Mouse (Mus musculus) Muller cell, postnatal 12 days (primary cell): Measurements from ENCODE around the gene Plxna2.
A peak's percentile ranks its signal among the peaks of the same experiment; 100 is the strongest.

ENCODE experiments used
- DNase-seq: peaks from one replicate; pipeline ENCODE4 v3.0.0-alpha.2; 2015; ENCODE audit errors: inconsistent ontology term

Plxna2 gene

DNA sequence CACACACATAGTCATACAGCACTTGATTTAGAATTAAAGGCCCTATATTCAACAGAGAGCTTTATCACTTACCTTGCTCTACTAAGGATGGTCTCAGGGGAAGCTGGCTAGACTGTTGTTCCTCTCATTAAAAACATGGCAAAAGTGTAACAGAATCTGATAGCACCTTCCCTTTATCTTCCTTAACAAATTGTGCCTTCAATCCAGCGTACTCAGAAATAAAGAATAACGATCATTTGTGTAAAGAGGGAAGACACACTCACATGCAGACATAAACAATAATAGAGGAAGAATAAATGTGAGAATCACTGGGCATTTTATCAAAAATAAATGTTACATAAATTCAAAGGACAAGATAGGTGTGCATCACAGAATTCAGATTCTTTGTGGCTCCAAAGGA lies at the start of gene Plxna2:
Plxna2 (plus strand) TSS at position 301 of the 400 bp plus-strand sequence.
- no peak for DNase-seq

DNA sequence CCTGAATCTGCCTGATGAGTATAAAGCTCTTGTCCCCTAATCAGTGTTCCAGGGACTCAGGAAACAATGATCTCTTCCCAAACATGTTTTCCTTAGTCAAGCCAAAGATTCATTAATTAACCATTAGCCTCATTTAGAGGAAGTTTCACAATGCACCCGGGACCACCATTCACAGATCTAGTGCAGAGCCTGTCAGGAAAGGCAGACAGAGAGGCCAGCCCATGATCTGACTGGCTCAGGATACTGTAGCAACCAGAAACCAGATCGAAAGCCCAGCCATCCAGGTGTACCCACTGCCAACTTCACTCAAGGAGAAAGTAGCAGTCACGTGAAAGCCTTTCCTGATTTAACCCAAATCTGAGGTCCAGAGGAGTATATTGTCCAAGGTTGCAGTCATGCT lies 44.1 kb upstream of the Plxna2 start:
- DNase-seq = peak; percentile 8

DNA sequence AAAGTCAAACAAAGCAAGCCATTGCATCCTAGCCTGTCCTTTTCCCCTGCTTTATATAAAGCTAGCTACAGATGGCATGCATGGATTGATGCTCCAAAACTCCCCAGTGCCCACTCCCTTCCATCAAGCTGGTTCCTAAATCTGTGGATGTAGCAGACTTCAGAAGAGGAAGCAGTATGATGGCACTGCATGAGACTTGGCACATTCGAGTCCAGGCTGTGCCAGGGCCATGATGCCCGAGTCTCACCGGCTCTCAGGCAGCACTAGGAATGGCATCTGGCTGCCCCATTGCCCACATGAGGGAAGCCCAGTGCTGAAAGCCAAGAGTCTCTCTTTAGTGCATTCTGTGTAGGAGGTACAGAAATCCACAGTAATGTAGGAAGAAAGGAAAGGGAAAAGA lies 39.7 kb upstream of the Plxna2 start:
- no peak for DNase-seq

DNA sequence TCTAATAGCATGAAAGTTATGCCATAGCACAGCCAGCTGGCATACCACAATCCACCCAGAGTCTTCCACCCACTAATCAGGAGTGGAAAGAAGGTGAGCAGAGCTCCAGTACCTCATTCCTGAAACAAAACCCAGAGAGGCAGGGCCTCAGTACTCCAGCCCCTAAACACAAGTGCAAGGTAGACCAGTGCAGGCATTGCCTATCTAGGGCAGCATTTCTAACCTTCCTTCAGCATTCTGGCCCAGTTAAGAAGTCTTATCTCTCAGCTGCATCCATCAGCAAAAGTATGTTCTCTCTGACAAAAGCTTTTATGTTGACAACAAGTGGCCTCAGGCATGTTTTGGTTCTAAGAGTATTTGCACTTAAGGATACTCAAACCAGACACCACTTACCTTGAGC lies 37.5 kb upstream of the Plxna2 start:
- no peak for DNase-seq

DNA sequence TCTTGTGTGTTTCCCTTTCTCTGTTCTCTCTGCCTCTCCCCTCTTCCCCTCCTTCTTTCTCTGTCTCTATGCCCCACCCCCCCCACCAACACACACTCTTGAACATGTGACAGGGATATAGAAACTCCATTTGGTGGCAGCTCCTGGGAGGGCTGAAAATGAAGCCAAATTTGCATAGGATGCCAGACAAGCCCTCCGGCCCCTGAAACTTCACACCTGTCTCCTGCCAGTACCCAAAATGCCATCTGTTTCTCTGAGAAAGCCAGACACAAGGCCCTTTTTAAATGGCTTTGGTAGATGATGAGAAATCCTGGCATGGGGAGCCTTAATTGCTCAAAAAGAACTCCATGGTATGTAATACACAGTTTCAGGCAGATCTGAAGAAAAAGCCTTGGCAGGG lies 31.3 kb upstream of the Plxna2 start:
- no peak for DNase-seq

DNA sequence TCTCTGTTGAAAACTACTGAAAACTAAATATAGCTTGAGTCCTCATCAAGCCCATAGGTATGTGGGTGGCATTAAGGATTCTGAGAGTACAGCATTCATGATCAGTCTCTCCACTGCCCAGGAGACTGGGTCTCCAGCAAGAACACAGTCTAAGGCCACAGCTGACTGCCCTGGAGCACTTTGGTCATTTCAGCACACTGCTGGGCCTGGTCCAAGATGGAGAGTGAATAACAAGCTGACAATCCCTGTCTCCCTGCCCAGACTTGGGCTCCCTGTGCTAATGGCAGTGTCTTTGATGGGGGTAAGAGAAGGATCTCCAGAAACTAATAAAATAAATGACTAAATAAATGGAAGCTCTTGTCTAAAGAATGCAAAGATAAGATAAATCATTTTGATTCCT lies 30.5 kb upstream of the Plxna2 start:
- peak; percentile 86 for DNase-seq

DNA sequence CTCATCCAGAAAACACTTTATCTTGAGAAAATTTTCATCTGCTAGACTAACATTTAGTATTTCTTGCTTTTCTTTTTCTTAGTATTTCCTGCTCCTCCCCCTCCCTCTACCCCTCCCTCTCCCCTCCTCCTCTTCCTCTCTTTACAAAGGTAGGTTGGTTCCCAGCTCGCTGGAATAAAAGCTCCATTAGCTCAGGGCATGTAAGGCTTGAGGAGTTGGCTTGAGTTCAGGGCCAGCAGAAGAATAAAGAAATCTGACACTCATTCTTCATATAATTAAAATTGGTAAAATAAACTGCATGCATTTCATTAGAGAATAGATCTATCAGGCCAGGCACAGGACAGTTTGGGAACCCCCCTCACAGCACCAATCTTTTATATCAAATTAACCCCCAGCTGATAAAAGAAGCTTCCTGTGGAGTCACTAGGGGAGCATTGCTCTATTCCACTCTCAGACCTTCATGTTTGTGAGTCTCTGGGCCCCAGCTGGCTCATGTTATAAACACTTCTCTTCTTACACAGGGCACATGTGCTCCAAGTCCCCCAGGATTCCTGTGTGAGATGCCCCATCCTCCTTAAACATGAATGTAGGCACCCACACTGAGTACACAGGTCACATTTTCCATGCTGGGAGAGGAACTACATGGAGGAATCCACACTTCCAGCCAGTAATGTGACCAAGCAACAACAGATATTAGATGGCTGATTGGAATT lies 29.9 kb upstream of the Plxna2 start:
- DNase-seq = peak; percentile 26

DNA sequence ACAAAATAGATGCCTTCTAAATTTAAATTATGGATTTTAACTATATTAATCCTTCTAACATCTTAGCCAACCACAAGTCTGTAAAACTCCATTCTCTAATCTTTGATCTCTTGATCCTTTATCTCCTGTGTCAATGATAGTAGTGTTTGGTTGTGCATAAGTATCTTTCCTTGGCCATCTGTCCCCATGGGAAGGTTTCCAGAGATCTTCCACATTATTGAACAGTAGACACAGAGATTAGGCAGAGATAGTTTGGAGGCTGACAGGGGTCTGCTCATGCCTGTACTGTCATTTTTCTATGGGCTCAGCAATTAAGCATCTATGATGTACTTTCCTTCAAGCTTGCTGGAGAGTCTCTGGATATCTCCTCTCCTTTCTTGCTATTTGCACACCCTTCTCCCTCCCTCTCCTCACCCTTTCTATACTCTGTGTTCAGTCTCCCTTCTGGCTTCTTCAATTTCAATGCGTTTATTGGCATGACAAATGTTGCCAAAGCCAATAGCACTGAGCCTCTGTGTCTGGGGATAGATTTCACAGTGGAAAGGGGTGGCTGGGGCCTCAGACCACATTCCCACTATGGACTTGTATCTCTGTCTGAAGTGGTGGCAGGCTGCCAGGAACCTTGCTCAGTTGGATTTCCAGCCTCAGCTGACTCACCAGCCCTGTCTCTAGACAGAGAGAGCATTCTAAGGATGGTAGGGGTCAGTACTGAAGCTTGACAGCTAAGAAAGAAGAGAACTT lies 29.1 kb upstream of the Plxna2 start:
- DNase-seq = peak; percentile 89

DNA sequence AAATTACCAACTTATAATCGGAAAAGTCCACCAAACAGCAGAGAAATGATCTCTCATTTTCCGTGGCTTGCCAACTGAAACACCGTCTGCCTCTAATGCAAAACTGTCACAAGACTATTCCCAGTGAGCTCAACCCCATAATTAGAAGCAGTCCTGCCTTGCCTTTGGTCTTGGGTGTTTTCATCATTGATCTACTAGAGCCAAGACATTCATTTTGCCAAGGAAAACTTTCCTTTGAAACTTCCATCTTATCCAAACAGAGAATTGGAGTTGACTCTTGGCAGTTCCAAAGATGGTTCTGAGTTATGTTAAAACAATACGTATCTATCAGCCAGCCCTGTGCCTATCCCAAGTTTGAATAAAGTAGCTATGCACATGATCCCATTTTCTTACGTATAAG lies 24.9 kb upstream of the Plxna2 start:
- no peak for DNase-seq

DNA sequence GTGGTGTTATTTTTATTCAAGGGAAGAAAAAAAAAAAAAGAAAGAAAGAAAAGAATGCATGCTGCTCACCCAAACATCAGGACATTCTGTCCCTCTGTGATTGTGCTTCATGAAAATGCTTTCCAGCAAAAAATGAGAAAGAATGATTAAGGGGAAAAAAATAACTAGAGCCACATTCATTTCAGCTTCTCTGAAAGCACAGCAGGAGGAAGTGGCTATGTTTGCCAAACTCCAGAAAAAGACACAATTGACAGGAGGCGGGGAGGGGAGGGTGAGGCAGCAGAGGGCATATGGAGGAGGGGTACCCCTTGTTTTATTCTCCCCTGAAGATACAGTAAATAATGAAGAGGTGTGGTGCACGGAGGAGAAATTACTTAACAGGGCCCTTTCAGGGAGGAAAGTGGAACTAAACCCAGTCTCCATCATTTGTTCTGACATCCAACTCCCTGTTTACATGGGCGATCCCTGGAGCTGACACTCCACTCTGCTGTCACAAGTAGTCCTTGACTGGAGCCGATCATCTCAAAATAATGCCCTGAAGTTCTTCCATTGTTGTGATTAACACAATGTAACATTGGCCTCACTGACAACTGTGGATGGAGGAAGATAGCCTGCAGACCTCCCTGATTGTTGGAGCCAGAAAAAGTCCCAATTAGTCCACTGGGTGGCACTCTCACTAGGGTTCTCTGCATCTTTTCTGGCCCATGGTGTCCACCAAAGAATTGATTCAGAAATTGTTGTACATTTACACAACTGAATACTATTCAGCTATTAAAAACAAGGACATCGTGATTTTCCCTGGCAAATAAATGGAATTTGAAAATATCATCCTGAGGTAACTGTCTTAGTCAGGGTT lies 10.4 kb upstream of the Plxna2 start:
- peak; percentile 36 for DNase-seq

DNA sequence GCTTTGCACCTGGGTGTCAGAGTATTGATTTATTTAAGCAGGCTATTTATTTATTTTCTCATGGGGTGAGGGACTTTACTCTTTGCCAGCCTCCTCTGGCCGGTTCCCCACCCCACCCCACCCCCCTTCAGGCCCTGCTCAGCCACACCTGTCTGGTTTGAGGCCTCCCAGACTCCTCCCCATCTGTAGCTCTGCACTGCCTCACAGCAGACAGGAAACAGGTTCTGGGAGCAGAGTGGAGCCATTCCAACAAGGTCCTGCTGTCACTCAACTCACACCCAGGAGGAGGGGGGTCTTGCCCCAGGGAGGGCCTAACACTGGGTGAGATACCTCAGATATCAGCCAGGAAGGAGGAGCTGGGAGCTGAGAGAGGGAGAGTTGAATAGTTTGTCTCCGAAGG lies 7.5 kb upstream of the Plxna2 start:
- no peak for DNase-seq

DNA sequence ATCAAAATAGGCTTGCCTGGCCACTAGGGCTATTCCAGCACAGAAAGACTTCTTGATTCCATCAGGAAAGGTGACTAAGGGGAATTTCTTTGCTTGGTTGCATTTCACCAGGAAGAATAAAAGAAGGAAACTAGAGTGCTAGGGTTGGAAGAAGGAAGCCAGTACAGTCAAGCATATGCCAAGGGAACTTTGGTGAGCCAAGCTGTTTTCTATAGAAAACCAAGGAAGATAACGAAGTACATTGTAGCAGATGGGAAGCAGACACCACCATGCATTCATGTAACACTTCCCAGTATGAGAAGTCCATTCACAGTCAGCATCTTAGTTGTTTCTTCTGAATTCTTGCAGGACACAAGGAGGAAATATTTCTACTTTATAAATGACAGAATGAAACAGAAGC lies 5.4 kb upstream of the Plxna2 start:
- DNase-seq = no peak

DNA sequence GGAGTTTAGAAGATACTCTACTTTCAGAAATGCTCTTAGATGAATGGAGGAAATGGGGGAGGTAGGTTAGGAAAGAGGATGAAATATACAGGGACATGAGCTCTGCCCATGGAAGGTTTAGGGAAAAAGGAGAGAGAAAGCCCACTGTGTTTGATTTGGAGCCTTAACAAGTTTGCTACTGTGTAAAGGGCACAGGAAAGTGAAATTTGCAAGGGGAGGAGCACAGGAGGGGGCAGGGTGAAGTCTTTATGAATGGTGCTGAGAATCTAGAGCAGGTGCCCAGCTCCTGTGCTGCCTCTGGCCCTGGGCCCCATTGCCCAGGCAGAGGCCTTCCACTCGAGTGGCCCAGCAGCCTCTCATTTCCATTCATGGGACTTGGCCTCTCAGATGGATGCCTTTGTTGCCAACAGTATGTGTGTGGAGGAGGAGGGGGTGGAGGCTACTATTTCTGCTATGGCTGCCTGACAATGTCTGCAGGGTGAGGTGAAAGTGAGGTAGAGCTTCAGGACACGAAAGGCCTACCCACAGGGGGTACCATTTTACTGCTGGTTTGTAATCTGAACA lies 4.7 kb upstream of the Plxna2 start:
- peak; percentile 61 for DNase-seq

DNA sequence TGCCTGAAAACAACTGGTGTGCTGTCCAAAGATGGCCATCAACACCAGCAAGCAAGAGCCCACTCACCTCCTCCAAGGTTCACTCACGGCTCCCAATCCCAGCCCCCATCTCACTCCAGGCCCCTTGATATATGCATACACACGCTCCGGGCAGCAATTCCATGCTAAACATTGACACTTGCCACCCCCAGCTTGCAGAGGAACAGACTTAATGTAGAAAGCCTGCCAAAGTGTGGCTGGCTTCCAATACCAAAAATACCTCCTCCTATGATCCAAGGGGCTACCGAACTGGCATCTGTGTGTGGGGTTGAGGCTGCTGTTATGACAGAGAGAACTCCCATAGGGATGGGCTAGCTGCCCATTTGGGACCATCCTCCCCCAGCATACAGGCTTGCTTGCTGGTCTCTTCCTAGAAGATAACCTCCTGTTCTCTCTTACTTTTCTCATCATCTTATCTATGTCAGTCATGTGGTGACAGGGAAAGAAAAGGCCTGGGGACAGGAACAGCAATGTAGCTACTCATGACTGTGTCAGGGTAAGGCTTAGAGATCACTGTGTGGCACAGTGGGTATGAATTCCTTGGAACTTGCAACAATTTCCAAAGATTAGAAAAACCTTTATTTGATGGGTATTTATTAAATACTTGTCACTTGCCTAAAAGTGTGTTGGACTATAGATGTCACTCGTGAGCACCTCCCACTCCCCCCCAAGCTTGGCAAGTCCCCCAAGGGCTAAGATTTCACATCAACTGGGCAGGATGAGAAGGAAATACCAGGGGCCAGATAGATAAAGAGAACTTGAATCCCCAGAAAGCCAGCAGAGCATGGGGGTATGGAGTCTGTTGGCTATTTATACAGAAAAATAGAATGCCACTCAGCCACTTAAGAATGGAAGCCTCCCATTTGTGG lies 3.8 kb upstream of the Plxna2 start:
- DNase-seq = no peak

DNA sequence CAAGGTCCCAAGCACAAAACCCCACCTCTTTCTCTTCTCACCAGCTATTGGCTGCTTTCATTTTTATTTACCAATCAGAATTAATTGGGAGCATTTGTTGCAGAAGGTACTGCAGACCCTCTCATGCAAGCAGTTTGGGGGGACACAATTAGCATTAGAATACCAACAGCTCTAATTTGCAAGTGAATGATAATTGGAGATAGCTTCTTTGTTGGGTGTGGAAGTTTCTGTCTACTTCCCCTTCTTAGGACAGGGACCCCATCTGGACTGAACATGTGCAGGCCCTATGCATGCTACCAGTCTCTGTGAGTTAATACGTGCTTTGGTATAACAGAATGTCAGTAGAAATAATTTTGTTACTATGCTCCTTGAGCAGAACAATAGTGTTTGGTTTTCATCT lies 1.9 kb upstream of the Plxna2 start:
- no peak for DNase-seq

DNA sequence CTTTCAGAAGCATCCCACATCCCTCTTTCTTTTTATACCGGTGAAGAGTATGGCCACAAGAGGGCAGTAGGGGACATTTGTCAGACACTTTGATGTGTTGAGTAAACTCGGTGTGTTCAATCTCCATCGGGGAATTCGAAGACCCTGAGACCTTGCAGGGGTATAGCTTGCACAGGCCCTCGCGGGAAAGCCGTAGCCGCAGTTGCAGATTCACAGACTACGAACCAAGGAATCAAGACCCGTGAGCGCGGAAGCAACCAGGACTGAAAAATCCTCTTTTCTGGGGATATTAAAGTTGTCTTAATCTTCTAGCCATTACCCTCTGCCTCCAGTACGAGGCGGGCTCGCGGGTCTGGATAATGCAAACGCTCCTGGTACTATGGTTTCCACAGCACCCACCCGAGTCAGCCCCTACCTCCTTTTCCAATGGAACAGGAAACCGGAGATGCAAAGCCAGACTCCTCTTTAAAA lies 858 bp downstream of the Plxna2 start:
- DNase-seq = peak; percentile 69

DNA sequence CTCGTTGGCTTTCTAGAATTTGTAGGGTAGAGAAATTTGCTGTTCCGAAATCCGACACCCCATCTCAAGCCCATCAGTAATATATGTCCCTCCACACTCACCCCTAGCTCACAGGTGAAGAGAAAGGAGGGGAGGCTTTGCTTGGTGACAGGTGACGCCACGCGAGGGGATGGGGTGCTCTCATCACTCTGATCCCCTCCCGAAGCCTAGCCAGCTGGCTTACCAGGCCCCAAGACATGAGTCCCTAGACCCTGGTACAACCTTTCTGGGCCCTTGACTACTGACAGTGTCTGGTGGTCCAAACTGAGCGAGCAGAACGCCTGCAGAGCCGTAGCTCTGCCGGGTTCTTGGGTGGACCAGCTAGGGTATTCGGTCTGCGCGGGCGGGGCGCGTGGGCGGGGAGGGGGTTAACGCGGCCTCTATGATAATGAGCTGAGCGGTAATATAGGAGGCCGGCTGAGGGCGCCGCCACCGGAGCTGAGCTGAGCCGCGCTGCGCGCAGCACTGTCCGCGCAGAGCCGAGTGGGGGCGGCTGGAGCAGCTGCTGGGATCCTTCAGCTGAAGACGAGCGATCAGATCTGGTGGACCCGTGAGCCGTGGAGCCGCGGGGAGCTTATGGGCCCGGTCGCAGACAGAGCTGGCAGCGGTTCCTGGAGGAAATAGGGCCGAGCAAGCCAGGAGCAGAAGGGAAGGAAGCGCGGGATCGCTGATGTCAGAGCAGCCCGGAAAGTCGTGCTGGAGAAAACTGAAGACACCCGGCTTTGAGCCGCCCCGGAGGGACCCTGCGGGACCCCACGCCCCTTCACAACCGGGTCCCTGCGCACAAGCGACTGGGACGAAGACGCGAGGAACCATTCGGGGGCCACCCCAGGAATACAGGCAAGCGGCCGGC lies 1.6 kb downstream of the Plxna2 start:
- peak; percentile 88 for DNase-seq

DNA sequence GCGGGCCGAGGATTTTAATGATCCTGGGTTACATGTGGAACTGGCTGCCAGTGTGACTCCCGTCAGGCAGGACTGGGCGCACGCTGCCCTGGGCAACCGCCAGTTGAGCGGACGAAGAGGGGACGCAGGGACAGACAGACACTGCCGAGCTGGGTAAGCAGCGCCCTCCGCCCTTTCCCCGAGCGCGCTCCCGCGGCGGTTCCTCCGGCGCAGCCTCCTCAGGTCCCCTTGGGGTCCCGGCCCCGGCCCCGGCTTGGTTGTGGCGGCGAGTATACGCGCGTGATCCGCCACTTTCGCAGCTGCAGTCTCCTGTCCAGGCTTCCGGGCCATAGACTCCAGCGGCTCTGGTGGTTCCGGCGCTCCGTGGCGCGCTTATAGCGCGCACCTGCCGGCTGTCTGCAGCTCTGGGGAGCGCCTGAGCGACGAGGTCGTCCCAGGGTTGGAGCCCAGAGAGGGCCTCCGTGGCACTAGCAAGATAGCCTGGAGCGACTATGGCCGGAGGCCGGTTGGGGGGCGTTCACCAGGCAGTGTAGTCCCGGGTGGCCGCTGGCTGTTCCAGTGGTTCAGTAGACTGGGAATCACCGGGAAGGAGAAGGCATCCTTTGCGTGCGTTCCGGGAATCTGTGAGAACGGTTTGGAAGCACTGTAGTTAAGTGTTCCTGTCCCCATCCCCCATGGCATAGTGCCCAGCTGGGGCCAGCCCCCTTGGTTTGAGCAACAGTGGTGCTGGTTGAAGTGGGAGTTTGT lies 2.4 kb downstream of the Plxna2 start:
- peak; percentile 69 for DNase-seq

DNA sequence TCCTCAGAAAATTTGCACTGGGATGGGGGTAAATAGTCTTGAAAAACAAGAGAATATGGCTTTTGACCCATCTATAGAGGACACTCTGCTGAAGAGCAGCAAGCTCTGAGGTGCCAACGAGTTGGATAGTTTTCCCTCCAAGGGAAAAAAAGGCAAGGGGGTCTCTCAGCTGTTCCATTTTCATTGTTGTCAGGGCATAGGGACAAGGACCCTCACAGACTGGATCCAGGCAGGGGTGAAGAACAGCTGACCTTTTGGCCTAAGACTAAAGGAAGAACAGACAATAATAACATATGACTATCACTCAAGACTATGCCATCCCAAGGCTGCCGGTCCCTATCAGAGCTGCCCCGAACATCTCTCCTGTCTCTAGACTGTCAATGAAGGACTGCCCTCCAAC lies 4.2 kb downstream of the Plxna2 start:
- no peak for DNase-seq
